Mouse (Mus musculus): ENCODE results near the gene Mapk7.

Gene Mapk7

DNA sequence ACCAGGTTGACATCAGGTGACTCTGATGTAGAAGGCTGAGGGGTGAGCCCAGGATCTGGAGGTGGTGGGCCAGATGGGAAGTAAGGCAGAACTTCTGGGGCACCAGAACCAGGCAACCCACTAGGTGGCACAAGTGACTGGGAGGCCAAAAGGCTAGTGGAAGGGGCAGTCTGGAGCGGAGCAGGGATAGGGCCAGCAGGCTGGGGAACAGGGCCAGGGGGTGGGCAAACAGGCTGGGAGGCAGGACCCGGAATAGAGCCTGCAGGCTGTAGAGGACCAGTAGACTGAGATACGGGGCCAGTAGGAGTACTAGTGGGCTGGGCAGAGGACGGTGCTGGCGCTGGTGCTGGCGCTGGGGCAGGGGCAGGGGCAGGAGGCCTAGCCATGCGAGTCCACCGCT, 4.3 kb downstream of the Mapk7 start:
- no peak for DNase-seq

DNA sequence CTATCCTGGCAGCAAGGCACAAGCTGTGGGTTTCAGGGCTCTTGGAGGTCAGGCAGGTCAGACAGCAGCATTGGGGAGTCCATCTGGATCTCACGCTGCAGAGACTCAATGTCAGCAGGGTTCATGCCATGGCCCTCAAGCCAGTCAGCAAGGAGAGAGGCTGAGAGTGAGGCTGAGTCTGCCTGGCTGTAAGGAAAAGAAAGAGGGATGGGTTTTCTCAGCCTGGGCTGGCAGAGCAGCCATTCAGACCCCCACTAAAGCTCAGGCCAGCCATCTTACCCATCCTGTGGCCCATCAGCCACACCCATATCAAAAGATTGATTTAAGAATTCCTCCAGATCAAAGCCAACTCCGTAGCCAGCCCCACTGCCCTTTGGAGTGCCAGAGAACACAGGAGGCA, 5.1 kb downstream of the Mapk7 start:
- DNase-seq: no peak

DNA sequence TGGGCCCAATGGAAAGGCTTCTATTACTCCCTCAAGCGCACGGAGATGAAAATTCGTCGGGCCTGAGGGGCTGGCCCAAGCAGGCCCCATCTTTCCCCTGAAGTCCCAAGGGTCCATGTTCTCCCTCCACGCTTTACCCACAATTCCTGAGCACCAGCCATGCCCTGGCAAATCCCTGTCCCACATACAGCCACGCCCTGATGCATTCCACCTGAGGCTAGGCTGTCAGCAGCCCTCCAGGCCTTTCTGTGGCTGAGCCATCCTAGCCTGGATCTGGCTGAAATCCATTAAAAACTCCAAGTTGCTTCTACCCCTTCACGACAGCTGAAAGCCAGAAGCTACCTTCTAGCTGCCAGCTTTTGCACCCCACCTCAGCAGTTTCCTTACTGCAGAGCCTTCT, 6.3 kb downstream of the Mapk7 start:
- no peak for DNase-seq

DNA sequence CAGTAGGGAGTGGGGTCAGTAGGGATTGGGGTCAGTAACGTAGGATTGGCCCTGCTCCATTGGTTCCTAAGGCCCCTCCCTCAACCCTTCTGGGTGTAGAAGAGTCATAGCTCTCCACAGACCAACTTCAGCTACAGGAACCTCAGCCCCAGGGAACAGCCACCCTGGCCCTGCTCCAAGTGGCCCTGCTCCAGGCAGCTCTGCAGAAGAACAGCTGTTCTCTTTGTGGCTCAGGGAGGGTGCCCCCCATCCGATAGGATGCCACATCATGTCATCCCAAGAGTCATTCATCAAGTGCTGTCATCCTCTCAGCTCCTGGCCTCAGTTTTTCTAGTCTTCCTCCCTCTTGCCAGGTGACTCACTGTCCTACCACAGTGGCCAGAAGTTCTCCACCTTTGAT, 6.8 kb downstream of the Mapk7 start:
- no peak for DNase-seq

DNA sequence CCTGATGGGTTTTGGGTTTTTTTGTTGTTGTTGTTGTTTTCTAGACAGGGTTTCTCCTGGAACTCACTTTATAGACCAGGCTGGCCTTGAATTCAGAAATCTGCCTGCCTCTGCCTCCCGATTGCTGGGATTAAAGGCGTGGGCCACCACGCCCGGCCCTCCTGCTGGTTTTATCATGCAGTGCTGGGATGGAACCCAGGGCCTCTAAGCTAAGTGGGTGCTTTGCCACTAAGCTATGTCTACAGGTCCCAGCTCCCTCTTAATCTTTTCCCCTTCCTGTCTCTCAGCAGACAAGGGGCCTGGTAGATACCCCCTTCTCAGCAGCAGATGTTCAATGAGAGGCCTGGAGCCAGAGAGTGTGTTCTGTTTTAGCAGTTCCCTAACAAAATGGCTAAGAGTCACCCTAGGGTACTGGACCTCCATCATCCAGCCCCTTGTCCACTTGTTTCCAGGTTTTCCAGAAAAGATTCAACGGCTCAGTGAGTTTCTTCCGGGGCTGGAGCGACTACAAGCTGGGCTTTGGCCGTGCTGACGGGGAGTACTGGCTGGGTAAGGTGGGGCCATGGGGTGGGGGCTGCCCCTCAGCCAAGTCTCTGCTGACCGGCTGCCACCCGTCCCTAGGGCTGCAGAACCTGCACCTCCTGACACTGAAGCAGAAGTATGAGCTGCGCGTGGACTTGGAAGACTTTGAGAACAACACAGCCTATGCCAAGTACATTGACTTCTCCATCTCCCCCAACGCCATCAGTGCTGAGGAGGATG, 7.6 kb downstream of the Mapk7 start:
- DNase-seq: no peak

DNA sequence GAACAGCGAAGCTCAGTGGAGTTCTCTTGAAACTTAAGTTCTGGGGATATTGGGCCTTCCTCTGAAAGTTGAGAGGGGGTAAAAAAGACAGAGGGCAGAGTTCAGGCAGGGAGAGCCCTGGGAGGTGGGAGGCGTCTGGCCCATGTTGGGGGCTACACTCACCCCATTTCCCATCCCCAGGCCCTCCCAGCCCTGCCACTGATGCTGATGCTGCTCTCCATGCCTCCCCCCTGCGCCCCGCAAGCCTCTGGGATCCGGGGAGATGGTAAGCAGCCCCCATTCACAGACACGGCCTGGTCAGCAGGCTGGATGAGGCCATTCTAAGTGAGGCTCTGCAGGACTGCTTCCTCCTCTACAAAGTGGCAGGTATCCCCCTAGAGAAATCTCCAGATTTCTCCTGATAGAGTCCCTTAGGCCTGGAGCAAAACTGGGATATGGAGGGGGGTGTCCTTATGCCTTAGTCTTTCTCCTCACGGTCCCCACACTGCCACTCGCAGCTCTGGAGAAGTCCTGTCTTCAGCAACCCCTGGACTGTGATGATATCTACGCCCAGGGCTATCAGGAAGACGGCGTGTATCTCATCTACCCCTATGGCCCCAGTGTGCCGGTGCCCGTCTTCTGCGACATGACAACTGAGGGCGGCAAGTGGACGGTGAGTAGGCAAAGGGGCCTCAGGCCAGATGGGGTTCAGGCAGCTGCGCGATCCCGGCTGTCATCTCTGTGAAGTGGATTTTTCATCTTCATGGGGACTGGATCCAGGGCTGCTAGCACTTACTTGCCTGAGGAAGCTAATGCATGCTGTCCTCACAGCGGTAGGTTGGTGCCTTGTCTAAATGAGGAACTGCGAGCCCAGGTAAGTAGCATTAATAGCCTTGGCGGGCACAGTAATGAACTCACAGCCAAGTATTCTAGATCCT, 8.4 kb downstream of the Mapk7 start:
- no peak for DNase-seq

DNA sequence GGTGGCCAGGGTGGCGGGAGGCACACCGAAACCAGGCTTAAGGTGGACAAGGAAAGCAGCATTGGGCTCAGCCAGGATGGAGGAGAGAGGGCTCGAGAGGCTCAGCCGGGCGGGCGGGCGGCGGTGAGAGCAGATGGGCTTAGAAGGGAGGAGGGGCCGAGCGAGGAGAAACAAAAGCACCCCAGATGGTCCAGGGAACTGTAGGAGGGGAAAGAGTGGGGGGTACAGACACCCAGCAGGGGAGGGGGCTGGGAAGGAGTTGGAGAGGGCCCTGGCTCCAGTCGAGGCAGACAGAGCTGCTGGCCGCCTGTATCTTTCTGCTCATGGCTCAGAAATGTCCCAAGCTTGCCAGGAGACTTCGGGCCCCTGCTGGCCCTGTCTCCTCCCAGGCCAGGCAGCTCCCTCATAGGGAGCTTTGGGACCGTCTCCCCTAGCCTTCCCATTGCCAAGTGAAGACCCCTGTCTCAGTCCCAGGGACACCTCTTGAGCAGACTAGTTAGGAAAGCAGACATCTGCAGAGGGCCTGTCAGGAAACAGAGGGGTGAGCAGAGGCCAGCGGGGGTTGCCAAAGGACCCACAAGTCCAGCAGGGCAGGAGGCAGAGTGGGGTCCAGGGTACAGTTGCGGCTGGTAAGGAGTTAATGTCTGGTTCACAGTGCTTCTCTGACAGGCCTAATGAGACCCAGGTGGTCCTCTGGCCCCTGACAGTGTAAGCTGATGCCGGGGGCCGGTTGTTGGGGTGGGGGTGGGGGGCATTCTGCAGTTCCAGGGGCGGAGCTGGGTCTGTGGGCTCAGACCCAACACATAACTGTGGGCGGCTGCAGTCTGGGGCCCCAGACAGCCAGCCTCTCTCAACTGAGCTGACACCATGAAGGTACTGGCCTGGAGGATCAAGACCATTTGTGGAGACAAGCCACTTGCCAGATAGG, 9.3 kb downstream of the Mapk7 start, which contains the start of gene Mfap4:
Gene Mfap4 (plus strand): TSS at position 819 of the 928 bp plus-strand sequence.
- no peak for DNase-seq

DNA sequence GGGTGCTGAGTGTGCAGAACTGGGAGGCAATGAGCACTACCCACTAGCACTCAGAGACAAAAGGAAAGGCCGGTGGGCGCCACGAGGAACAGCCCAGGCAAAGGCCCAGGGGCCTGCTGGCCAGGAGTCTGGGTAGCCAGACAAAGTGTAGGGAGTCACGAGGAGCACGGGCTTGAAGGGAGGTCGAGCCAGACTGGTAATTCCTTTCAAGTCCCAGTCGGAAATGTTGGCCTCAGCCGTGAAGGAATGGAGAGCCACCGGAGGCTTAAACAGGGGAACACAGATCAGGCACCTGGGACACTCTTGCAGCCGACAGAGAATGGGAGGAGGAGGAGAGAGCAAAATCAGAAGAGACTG, 10.0 kb downstream of the Mapk7 start:
- no peak for DNase-seq

DNA sequence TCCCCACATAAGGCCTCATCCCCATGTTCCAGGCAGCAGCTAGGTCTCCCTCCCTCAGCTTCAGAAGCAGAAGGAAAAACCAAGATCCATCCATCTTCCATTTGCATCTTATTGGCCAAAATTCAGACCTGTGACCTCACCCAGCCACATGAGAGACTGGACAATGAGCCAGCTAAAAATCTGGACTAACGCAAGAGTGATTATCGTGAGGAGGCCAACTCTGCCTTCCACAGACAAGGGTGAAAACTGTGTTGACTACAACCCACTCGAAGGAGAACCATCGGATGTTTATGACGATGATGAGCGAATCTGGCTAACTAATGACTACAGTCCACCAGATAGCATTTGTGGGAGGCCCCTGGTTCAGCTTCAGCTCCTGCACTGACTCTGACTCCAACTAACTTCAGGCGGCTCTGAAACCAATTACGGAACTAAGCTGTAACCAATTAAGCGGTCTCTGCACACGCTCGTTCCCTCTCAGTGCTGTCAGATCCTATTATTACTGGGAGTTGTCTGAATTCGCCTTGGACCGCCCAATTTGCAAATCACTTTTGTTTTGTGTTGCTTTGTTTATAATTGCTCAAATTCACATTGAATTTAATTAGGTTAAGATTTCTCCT, 10.9 kb downstream of the Mapk7 start:
- DNase-seq: no peak

DNA sequence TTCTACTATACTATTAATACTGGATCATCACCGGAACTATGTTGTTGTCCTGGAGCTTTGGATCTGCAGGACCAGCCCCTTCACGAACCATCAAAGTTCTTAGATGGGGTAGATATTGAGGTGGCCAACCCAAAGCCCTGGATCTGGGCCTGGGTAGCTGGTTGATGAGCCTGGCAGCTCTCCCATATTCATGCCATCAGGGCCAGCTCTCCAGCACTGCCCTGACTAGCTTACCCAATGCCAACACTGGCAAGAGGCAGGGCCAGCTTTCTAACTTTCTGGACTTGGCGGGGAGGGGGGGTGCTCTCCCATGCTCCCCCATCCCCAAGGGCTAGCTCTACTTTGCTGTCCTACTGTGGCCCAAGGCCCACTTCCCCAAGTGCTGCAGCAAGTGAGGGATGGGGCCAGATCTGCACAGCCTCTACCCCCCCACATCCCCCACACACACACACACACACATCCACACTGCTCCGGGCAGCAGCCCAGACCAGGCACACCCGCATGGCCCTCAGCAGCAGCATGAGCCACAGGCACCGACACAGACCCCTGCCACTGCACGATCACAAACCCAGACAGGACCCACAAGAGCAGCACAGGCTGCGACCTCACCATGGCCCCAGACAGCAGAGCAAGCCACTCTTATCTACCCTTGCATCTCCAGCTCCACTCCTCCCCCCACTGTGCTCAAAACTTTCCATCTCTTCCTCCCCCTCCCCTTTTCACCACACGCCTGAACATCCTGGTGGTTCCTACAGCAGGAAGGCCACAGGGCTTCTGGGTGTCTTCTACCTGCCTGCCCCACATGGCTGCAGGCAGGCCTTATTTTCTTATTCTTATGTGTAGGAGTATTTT, 12.7 kb downstream of the Mapk7 start:
- DNase-seq: peak; percentile 61

DNA sequence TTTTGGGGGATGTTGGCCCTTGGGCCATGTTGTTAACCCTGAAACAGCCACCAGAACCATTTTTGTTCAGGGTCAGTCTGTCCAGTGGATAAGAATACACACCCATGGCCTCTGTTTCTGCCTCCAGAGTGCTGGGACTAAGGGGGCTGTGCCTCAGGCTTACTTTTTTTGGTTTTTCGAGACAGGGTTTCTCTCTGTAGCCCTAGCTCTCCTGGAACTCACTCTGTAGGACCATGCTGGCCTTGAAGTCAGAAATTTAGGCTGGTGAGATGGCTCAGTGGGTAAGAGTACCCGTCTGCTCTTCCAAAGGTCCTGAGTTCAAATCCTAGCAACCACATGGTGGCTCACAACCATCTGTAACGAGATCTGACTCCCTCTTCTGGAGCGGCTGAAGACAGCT, 15.4 kb downstream of the Mapk7 start:
- no peak for DNase-seq

DNA sequence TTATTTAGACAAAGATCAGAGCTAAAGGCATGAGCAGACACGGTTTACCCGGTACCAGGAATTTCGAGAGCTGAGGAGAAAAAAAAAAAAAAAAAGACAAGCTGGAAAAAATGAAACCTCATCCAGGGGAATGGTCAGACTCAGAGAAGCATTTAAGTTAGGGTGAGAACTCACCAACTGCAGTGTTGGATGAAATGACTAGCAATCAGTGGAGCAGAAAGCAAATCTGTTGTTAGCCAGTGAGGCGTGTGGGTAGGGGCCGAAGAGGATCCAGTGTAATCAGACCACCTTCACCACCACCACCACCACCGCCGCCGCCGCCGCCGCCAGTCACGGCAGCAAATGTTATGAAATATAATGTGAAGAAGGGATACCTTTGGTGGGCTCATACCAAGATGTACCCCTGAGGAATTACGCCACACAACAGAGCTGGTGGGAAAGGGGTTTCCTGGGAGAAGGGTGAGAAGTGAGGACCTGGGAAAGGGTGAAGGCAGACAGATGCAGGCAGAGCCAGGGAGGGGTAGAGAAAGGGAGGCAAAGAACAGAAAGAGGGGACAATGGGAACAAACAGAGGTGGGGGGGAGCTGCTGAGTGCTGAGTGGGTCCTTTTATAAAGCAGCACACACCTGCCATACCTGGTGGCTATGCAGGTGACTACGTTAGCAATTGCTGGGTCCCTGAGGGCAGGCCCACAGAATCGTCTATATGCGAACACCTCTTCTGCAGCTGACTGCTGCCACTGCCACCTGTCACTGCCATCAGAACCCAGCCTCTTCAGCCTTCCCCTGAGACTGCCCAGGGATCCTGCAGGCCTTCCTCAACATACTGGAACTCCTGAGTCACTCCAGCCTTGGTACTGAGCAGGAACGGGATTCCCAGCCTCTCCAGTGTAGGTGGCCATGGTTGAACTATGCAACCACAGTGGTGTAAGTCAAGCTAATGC, 16.4 kb downstream of the Mapk7 start:
- DNase-seq: no peak

DNA sequence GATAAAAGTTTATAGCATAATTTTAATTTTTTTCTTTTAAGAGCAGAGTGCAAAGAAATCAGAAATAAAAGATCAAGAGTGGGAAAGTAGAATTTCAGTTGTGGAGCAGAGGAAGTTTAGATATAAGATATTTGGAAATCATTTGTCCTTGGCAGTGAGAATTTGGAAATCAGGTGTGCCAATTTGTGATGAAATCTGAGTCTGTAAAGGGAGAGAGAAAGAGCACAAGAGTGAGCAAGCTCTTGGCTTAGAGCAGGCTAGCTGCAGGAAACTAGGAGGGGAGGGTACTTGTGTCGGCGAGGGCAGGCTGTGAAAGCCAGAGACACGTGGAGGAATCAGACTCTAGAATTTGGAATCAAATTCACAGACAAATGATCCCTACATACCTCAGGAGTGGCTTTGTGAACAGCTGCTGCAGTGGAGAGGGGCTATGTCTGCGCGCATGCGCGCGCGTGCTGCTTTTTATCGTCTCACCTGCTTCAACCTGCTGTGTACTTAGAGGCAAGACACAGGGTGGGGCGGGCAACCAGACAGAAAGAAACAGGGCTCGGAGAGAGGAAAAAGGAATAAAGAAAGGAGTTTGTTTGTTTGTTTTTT, 17.3 kb downstream of the Mapk7 start:
- DNase-seq: peak; percentile 25

DNA sequence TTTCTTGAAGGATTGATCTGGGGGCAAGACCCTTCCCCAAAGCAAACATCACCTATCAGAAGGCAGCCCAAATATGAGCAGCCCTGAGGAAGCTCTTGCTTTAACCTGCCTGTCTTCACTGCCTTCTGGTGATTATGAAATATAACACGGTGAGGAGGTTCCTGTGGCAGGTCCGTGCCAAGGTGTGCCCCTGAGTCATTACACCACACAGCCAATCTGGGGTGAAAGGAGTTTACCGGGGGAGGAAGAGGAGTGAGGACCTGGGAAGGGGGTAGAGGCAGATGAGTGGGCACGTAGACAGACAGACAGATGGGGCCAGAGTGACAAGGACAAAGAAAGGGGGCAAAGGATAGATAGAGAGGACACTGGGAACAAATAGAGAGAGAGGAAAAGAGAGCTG, 20.6 kb downstream of the Mapk7 start:
- DNase-seq: no peak

DNA sequence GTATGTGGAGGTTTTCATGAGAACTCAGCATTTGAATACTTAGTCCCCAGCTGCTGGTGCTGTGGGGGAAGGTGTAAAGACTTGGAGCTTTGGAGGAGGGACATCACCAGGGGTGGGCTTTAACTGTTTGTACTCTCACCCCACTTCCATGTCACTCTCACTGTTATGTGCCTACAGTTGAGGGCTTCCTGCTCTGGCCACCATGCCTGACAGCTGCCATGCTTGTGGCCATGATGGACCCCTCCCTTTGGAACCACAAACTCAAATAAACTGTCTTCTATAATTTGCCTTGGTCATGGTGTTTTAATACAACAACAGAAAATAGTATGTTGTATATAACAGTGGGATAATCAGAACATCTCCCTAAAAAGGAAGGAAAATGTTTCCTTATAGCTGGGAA, 23.3 kb downstream of the Mapk7 start:
- DNase-seq: no peak

DNA sequence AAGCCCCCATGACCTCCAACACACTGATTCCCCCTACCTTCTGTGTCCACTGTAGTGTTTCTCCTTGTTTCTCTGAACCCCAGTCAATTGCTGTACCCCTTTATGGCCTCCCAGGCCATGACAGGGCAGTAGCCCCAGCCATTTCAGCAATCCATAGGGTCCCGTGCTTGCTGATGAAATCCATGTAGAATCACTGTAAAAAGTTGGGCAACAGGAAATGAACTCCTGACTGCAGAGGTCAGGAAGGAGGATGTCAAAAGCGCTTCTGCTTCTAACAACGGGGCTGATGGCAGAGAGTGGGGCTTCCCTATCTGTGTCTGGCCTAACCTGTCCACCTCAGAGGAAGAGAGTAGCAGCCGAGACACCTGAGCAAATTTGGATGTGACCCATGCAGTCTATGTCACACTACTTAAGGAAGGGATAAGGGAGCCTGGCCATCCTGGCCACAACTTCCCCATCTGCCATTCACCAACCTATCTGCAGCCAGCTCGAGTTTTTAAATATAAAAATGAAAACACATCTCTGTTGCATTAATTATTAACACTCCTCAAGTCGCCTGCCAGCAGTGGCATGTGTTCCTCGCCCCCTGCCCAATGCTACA, 24.8 kb downstream of the Mapk7 start:
- no peak for DNase-seq

DNA sequence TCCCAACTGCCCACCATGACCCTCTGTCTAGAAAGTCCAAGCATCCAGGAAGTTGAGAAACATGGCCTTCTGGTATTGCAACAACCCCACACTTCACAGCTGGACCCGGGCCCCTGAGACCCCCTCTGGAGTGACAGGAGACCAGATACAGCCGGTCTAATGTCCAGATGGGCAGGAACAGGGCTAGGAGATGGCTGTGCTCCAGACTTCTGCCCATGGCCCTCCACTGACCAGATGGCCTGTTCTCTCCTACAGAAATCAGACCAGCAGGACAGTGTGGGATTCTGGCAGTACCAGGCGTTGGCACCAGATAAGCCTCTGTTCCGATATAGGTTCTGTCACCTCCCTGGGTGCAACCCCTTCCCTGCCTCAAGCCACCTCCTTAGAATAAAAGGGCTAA, 25.7 kb downstream of the Mapk7 start:
- DNase-seq: no peak

DNA sequence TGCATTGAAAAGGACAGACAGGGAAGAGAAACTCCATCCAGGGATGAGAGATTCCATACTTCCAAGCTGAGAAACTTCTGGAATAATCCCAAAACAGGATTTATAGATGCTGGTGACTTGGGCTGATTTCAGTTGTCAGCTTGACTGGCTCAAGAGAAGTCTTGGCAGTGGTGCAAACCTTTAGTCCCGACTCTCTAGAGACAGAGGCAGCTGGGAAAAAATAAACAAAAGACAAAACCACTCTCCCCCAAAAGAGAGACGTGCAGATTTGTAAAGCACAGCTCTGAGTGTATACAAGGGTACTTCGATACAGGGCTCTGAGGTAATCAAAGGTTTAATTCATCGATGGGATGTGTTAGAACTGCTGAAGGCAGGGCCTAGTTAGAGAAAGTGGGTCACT, 28.8 kb downstream of the Mapk7 start:
- no peak for DNase-seq

DNA sequence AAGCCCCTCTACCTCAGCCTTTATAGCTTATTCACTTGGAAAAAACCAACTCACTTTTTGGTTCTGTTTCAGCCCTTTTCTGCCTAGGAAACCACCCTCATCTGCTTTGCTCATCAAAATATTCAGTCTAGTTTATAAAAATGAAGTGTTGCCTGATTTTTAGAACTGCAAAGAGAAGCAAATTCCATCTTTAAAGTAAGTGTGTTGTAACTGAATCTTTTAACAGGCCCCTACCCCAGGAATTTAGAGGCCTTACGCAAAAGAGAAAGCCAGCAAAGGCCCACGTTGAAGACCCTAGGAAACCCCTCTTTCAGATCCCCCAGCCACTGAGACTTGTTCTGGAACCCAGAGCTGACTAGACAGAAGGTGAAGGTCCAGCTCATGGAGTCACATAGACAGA, 30.1 kb downstream of the Mapk7 start:
- DNase-seq: no peak

Measured in thymus, postnatal 14 days (tissue).